Mouse (Mus musculus) intestine, postnatal 0 days (tissue): Measurements from ENCODE around the gene Rab44. TPM values are rescaled to one million over a fixed set of nuclear protein-coding genes. Genes with fewer than 3 reads are reported as not detected.
A peak's percentile ranks its signal among the peaks of the same experiment; 100 is the strongest.

ENCODE experiments used
- ATAC-seq: fragments of 200-750 bp; cut with Nextera tagmentation; 2 replicates; pipeline ENCODE4 v1.8.0; 2017; ENCODE audit warnings: mild to moderate bottlenecking, moderate TSS enrichment, moderate library complexity
- H3K27ac ChIP-seq: fragments of 300-500 bp; sonication (generic); 2 replicates; pipeline ENCODE4 v1.5.1; 2014; ENCODE audit warnings: mild to moderate bottlenecking, low read depth, low read length, moderate library complexity
- H3K27me3 ChIP-seq: fragments of 300-500 bp; sonication (generic); replicated peaks from 2 replicates; pipeline ENCODE4 v1.6.1; 2014; ENCODE audit warnings: low read length, mixed read lengths; ENCODE audit not compliant: control insufficient read depth, insufficient read depth
- H3K36me3 ChIP-seq: fragments of 300-500 bp; sonication (generic); 2 replicates; pipeline ENCODE4 v1.6.1; 2014; ENCODE audit warnings: mild to moderate bottlenecking, moderate library complexity; ENCODE audit not compliant: control insufficient read depth, insufficient read depth
- H3K4me1 ChIP-seq: fragments of 300-500 bp; sonication (generic); replicated peaks from 2 replicates; pipeline ENCODE4 v1.6.1; 2014; ENCODE audit warnings: antibody characterized with exemption, low read length, mixed read lengths; ENCODE audit not compliant: control insufficient read depth, insufficient read depth
- H3K4me2 ChIP-seq: fragments of 300-500 bp; sonication (generic); replicated peaks from 2 replicates; pipeline ENCODE4 v1.6.1; 2014; ENCODE audit warnings: low read depth, mild to moderate bottlenecking, moderate library complexity
- H3K4me3 ChIP-seq: fragments of 300-500 bp; sonication (generic); 2 replicates; pipeline ENCODE4 v1.5.1; 2014; ENCODE audit warnings: low read depth, low read length
- H3K9ac ChIP-seq: fragments of 300-500 bp; sonication (generic); 2 replicates; pipeline ENCODE4 v1.6.1; 2014; ENCODE audit warnings: mild to moderate bottlenecking, low read depth, low read length
- H3K9me3 ChIP-seq: fragments of 300-500 bp; sonication (generic); 2 replicates; pipeline ENCODE4 v1.6.1; 2016; ENCODE audit warnings: mixed run types; ENCODE audit not compliant: control insufficient read depth
- CTCF ChIP-seq: sonication (generic); IDR thresholded peaks from 2 replicates; pipeline ENCODE4 v1.5.1; 2016; ENCODE audit warnings: low read depth, mild to moderate bottlenecking, control low read depth, antibody characterized with exemption, moderate library complexity
- WGBS: fragments of 180-500 bp; shearing (Covaris S2); extraction: QIAGEN DNeasy Blood & Tissue Kit; methylation state at CpG from one replicate; pipeline ENCODE4 v1.1.7; 2014; 5-methylcytosine and 5-hydroxymethylcytosine counted together
- polyA plus RNA-seq: library from polyadenylated mRNA; unstranded; fragments of >200 nt; fragmentation: Nextera tagmentation; extraction: Ambion mirVana; gene quantifications from 2 replicates; pipeline ENCODE4 v1.2.1, GENCODE M21; 2015

Rab44 gene
- polyA plus RNA-seq, 1 experiment from 2014 or later, result 0.20 TPM

DNA sequence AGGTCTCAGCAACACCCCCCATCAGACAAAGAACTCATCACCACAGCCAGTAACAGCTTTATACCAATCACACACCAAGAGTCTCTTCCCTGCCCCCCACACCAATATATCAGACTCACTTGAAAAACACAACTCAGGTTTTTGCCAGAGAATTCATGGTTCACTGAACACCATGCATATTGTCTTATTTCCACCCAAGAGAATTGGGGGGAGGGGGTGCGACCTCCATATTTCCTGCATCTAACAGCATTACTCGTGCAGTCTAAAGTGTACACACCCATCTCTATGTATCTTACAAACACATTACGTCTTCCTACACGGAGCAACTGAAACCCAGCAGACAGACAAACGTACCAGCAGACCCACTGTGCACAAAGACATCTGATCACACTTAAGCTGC lies 42.1 kb upstream of the Rab44 start:
- H3K9me3 ChIP-seq, result no peaks in the 10 kb centered on the region
- 55% methylated on average over 5 of the region's 5 CpGs for WGBS
- no peak overlapping the region for H3K27ac ChIP-seq
- TF ChIP-seq CTCF, result no peak
- no peak overlapping the region for H3K4me2 ChIP-seq
- no peak overlapping the region for H3K4me3 ChIP-seq
- no peak for ATAC-seq
- H3K27me3 ChIP-seq, result no peaks in the 10 kb centered on the region
- H3K9ac ChIP-seq, result no peak overlapping the region
- H3K4me1 ChIP-seq, result no peaks in the 10 kb centered on the region
- no peaks in the 10 kb centered on the region for H3K36me3 ChIP-seq

DNA sequence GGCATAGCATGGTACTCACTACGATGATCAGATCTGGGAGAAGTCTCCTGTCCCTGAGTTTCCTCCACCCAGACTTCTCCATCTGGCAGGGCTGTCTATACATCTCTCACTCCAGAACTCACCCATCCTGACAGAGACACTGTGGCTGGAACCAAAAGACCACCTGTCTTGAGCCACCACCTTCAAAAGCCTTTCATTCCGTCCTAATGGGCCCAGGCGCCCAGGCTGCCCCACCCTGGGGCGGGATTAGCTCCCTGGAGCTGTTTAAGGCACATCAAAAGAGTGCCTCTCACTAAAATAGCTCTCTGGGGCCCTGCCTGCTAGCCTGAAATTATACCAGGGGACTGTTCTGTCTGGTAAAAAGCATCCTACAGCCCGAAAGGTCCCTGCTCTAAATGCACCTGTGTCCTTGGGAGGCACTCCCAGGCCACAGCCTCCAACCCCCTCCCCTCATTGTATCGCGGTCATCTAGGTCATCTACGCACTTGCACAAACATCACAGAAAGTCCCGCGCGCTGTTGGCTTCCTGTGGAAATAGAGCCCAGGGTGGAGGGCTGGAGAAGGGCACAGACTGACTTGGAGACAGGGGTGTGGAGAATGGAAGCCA lies 41.1 kb upstream of the Rab44 start:
- H3K4me3 ChIP-seq, result no peak overlapping the region
- no peak overlapping the region for H3K4me2 ChIP-seq
- no peak for TF ChIP-seq CTCF

DNA sequence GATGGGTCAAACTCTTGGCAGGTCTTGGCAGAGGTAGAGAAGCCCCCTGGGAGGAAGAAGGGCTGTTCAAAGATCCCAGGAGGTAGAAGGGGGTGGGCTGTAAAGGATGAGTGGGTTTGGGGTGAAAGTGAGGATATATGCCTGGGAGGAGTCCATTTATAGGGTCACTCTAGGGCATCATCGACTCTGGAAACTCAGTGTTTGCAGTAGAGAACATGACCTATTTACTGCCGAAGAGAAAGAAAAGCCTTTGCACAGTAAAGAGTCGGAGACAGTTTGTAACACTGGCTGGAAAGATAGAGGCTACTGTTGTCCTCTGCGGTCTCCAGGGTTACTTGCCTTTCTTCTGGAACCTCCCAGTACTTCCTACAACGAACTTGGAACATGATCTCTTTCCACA lies 40.6 kb upstream of the Rab44 start:
- Histone ChIP-seq H3K27ac (no peak overlapping the region), H3K4me1 (no peaks in the 10 kb centered on the region), H3K36me3 (no peaks in the 10 kb centered on the region), H3K4me3 (no peak overlapping the region), H3K9ac (no peak overlapping the region), H3K4me2 (no peak overlapping the region), H3K27me3 (no peaks in the 10 kb centered on the region), H3K9me3 (no peaks in the 10 kb centered on the region)
- 37% methylated on average over 5 of the region's 5 CpGs for WGBS
- ATAC-seq, result no peak
- TF ChIP-seq CTCF, result no peak

More for the DNA sequence above, 41.1 kb upstream of the Rab44 start:
- no peak for ATAC-seq
- Histone ChIP-seq H3K27me3 (no peaks in the 10 kb centered on the region), H3K27ac (no peak overlapping the region), H3K9me3 (no peaks in the 10 kb centered on the region), H3K9ac (no peak overlapping the region), H3K4me1 (no peaks in the 10 kb centered on the region), H3K36me3 (no peaks in the 10 kb centered on the region)
- 19% methylated on average over 11 of the region's 11 CpGs for WGBS

DNA sequence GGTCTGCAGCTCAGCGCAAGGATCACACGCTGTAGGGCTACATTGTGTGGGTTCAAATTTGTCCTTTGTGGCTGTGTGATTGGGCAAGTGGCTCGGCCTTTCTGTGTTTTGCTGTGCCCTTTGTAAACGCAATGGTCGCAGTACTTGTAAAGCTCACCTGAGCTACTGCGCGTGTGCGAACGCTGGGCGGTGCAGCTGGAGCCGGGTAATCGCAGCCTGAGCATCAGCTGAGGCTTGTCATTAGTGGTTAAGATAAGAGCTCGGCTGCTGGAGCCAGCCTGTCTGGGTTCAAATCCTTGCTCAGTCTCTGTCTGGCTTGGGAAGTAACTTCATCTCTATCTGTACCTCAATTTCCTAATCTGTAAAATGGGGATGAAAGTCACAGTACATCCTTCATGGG lies 39.9 kb upstream of the Rab44 start:
- 54% methylated on average over 13 of the region's 13 CpGs for WGBS
- TF ChIP-seq CTCF, result no peak
- no peak overlapping the region for H3K4me2 ChIP-seq
- no peak overlapping the region for H3K4me3 ChIP-seq
- ATAC-seq, result no peak
- H3K27me3 ChIP-seq, result no peaks in the 10 kb centered on the region
- H3K36me3 ChIP-seq, result no peaks in the 10 kb centered on the region
- H3K27ac ChIP-seq, result no peak overlapping the region
- no peaks in the 10 kb centered on the region for H3K9me3 ChIP-seq
- no peaks in the 10 kb centered on the region for H3K4me1 ChIP-seq
- no peak overlapping the region for H3K9ac ChIP-seq

DNA sequence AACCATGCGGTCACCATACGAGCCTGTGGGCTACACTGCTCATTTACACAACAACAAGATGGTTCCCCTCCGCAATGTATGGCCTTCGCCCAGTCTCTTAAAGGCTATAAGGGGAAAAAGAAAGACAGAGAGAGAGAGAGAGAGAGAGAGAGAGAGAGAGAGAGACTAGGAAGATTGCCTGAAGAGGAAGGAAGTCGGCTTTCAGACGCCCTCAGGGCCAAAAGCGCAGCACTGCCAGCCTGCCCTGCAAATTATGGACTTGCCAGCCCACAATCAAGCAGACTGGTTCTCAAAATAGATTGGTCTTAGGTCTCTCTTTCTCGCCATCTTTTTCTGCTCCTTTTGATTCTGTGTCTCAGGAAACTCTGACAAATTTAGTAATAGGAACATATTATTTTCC lies 37.7 kb upstream of the Rab44 start:
- WGBS, result 87% methylated on average over 8 of the region's 8 CpGs
- H3K9ac ChIP-seq, result no peak overlapping the region
- no peaks in the 10 kb centered on the region for H3K9me3 ChIP-seq
- 0 out of 2 replicates have a peak, but pooled peaks cover 4% of the 10 kb centered on the region for H3K4me1 ChIP-seq
- H3K27me3 ChIP-seq, result no peaks in the 10 kb centered on the region
- no peaks in the 10 kb centered on the region for H3K36me3 ChIP-seq
- ATAC-seq, result no peak
- no peak for TF ChIP-seq CTCF
- H3K4me2 ChIP-seq, result no peak overlapping the region
- H3K27ac ChIP-seq, result no peak overlapping the region
- H3K4me3 ChIP-seq, result no peak overlapping the region

DNA sequence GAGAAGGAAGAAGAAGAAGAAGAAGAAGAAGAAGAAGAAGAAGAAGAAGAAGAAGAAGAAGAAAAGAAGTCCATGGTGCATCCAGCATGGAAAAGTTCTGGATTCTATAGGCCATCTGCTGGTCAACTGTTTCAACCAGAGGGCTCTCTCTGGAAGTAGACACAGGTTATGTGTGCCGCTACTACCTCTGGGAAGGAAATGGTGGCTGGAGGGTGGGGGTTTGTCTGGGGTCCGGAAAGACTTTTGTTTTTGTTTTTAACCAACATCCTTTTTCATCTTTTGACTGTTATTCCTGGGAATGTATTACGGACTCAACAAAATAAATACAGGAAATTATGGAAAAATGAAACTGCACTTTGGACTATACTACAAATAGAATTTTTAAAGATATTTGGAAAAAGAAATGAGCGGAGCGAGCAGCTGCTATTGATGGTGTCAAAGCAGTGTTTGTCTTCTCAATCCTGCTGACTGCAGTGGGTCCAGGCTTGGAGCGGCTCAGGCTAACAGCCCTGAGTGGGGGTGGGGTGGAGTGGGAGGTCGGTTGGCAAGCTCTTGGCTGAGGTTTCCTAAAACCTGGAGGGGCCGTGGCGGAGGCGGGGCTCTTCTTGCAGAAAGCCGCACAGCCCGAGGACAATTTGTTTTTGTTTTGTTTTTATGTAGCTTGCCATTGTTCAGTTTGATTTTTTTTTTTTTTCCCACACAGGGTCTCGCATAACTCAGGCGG lies 36.0 kb upstream of the Rab44 start:
- Histone ChIP-seq H3K4me3 (peak overlapping the region; percentile 14; the same call in 1 of the 2 replicates), H3K9me3 (no peaks in the 10 kb centered on the region), H3K27me3 (no peaks in the 10 kb centered on the region), H3K36me3 (no peaks in the 10 kb centered on the region), H3K27ac (no peak overlapping the region), H3K4me1 (0 out of 2 replicates have a peak, but pooled peaks cover 4% of the 10 kb centered on the region), H3K9ac (no peak overlapping the region), H3K4me2 (peak overlapping the region; percentile 57)
- WGBS, result 28% methylated on average over 14 of the region's 14 CpGs
- no peak for ATAC-seq
- no peak for TF ChIP-seq CTCF
